Mouse (Mus musculus): ENCODE measurements at regions not wholly inside any gene's neighbourhood (a gene's known extent, or its start where the extent isn't known, plus 50 kb on each side); places are given as distances from the start of the nearest gene placed in this dataset.

GRCm38 (mm10) chr3:52574341-52574740 lies 306.2 kb downstream of the Foxo1 start:
- Histone ChIP-seq H3K27me3 (ENCODE audit: insufficient read depth, low read length) (peaks cover 7% of the 10 kb centered on the region), H3K4me3 (replicated peaks; ENCODE audit: low read length) (no peak overlapping the region), H3K4me1 (replicated peaks; ENCODE audit: low read depth, low read length) (no peaks in the 10 kb centered on the region), H3K36me3 (ENCODE audit: insufficient read depth, low read length) (no peaks in the 10 kb centered on the region), H3K9me3 (ENCODE audit: low read length) (no peaks in the 10 kb centered on the region)
- TF ChIP-seq POU5F1 (IDR thresholded peaks at IDR 0.05; ENCODE audit: borderline replicate concordance, low read length) (no peak), NANOG (IDR thresholded peaks at IDR 0.05; ENCODE audit: borderline replicate concordance, low read length) (no peak), CTCF (conservative IDR thresholded peaks at IDR 0.05; ENCODE audit: low read length) (no peak)

GRCm38 (mm10) chr3:52573806-52574205 lies 305.7 kb downstream of the Foxo1 start:
- Histone ChIP-seq H3K4me3 (replicated peaks; ENCODE audit: low read length) (no peak overlapping the region), H3K36me3 (ENCODE audit: insufficient read depth, low read length) (no peaks in the 10 kb centered on the region), H3K9me3 (ENCODE audit: low read length) (no peaks in the 10 kb centered on the region), H3K4me1 (replicated peaks; ENCODE audit: low read depth, low read length) (no peaks in the 10 kb centered on the region), H3K27me3 (ENCODE audit: insufficient read depth, low read length) (peaks cover 7% of the 10 kb centered on the region)
- no peak for TF ChIP-seq NANOG (IDR thresholded peaks at IDR 0.05; ENCODE audit: borderline replicate concordance, low read length)
- TF ChIP-seq CTCF (conservative IDR thresholded peaks at IDR 0.05; ENCODE audit: low read length), result no peak
- TF ChIP-seq POU5F1 (IDR thresholded peaks at IDR 0.05; ENCODE audit: borderline replicate concordance, low read length), result no peak

GRCm38 (mm10) chr3:52572514-52573485 lies 304.7 kb downstream of the Foxo1 start:
- Histone ChIP-seq H3K36me3 (ENCODE audit: insufficient read depth, low read length) (no peaks in the 10 kb centered on the region), H3K27me3 (ENCODE audit: insufficient read depth, low read length) (peaks cover 7% of the 10 kb centered on the region), H3K4me3 (replicated peaks; ENCODE audit: low read length) (no peak overlapping the region), H3K4me1 (replicated peaks; ENCODE audit: low read depth, low read length) (no peaks in the 10 kb centered on the region), H3K9me3 (ENCODE audit: low read length) (no peaks in the 10 kb centered on the region)
- no peak for TF ChIP-seq POU5F1 (IDR thresholded peaks at IDR 0.05; ENCODE audit: borderline replicate concordance, low read length)
- TF ChIP-seq NANOG (IDR thresholded peaks at IDR 0.05; ENCODE audit: borderline replicate concordance, low read length), result no peak
- TF ChIP-seq CTCF (conservative IDR thresholded peaks at IDR 0.05; ENCODE audit: low read length), result no peak

- Histone ChIP-seq H3K36me3 (ENCODE audit: insufficient read depth, low read length) (no peaks in the 10 kb centered on the region), H3K9me3 (ENCODE audit: low read length) (peaks cover 17% of the 10 kb centered on the region), H3K4me1 (replicated peaks; ENCODE audit: low read depth, low read length) (peaks cover 5% of the 10 kb centered on the region), H3K27me3 (ENCODE audit: insufficient read depth, low read length) (no peaks in the 10 kb centered on the region; the same call in 1 of the 2 replicates), H3K4me3 (replicated peaks; ENCODE audit: low read length) (no peak overlapping the region)
- no peak for TF ChIP-seq POU5F1 (IDR thresholded peaks at IDR 0.05; ENCODE audit: borderline replicate concordance, low read length)
- no peak for TF ChIP-seq NANOG (IDR thresholded peaks at IDR 0.05; ENCODE audit: borderline replicate concordance, low read length)
- TF ChIP-seq CTCF (conservative IDR thresholded peaks at IDR 0.05; ENCODE audit: low read length), result no peak
These were observed 299.7 kb downstream of the Foxo1 start for GRCm38 (mm10) chr3:52567606-52568372.

GRCm38 (mm10) chr3:52563595-52563994 lies 295.5 kb downstream of the Foxo1 start:
- no peaks in the 10 kb centered on the region for H3K36me3 ChIP-seq (ENCODE audit: insufficient read depth, low read length)
- peaks cover 24% of the 10 kb centered on the region for H3K4me1 ChIP-seq (replicated peaks; ENCODE audit: low read depth, low read length)
- peaks cover 17% of the 10 kb centered on the region for H3K9me3 ChIP-seq (ENCODE audit: low read length)
- TF ChIP-seq POU5F1 (IDR thresholded peaks at IDR 0.05; ENCODE audit: borderline replicate concordance, low read length) (no peak), CTCF (conservative IDR thresholded peaks at IDR 0.05; ENCODE audit: low read length) (no peak), NANOG (IDR thresholded peaks at IDR 0.05; ENCODE audit: borderline replicate concordance, low read length) (no peak)
- no peaks in the 10 kb centered on the region for H3K27me3 ChIP-seq (ENCODE audit: insufficient read depth, low read length)
- H3K4me3 ChIP-seq (replicated peaks; ENCODE audit: low read length), result no peak overlapping the region

GRCm38 (mm10) chr3:52562816-52563215 lies 294.7 kb downstream of the Foxo1 start:
- H3K27me3 ChIP-seq (ENCODE audit: insufficient read depth, low read length), result no peaks in the 10 kb centered on the region
- no peaks in the 10 kb centered on the region for H3K36me3 ChIP-seq (ENCODE audit: insufficient read depth, low read length)
- H3K9me3 ChIP-seq (ENCODE audit: low read length), result peaks cover 17% of the 10 kb centered on the region
- peaks cover 24% of the 10 kb centered on the region for H3K4me1 ChIP-seq (replicated peaks; ENCODE audit: low read depth, low read length)
- TF ChIP-seq NANOG (IDR thresholded peaks at IDR 0.05; ENCODE audit: borderline replicate concordance, low read length), result no peak
- TF ChIP-seq CTCF (conservative IDR thresholded peaks at IDR 0.05; ENCODE audit: low read length), result no peak
- no peak for TF ChIP-seq POU5F1 (IDR thresholded peaks at IDR 0.05; ENCODE audit: borderline replicate concordance, low read length)
- H3K4me3 ChIP-seq (replicated peaks; ENCODE audit: low read length), result no peak overlapping the region; the same call in 1 of the 2 replicates

GRCm38 (mm10) chr3:52559481-52559880 lies 291.3 kb downstream of the Foxo1 start:
- Histone ChIP-seq H3K9me3 (ENCODE audit: low read length) (peaks cover 12% of the 10 kb centered on the region), H3K4me1 (replicated peaks; ENCODE audit: low read depth, low read length) (peaks cover 39% of the 10 kb centered on the region), H3K36me3 (ENCODE audit: insufficient read depth, low read length) (no peaks in the 10 kb centered on the region), H3K27me3 (ENCODE audit: insufficient read depth, low read length) (no peaks in the 10 kb centered on the region), H3K4me3 (replicated peaks; ENCODE audit: low read length) (no peak overlapping the region)
- TF ChIP-seq NANOG (IDR thresholded peaks at IDR 0.05; ENCODE audit: borderline replicate concordance, low read length) (no peak), CTCF (conservative IDR thresholded peaks at IDR 0.05; ENCODE audit: low read length) (no peak), POU5F1 (IDR thresholded peaks at IDR 0.05; ENCODE audit: borderline replicate concordance, low read length) (no peak)

GRCm38 (mm10) chr3:52558765-52559164 lies 290.6 kb downstream of the Foxo1 start:
- TF ChIP-seq CTCF (conservative IDR thresholded peaks at IDR 0.05; ENCODE audit: low read length), result no peak
- Histone ChIP-seq H3K4me3 (replicated peaks; ENCODE audit: low read length) (no peak overlapping the region), H3K9me3 (ENCODE audit: low read length) (peaks cover 5% of the 10 kb centered on the region), H3K27me3 (ENCODE audit: insufficient read depth, low read length) (no peaks in the 10 kb centered on the region), H3K4me1 (replicated peaks; ENCODE audit: low read depth, low read length) (peaks cover 39% of the 10 kb centered on the region), H3K36me3 (ENCODE audit: insufficient read depth, low read length) (no peaks in the 10 kb centered on the region)
